Mouse (Mus musculus): ENCODE results near the gene Smad1. TPM values are rescaled to one million over a fixed set of nuclear protein-coding genes. Genes with fewer than 3 reads are reported as not detected.

Smad1 gene
- total RNA-seq, 2 experiments from 2014 or later: 48.6 to 54.4 TPM

GRCm38 (mm10) chr8:79360774-79361527 is 38.4 kb downstream of the Smad1 start:
- no peak for DNase-seq (ENCODE audit: low spot score in 2 of 2)

GRCm38 (mm10) chr8:79360302-79360701 is 39.0 kb downstream of the Smad1 start:
- no peak for DNase-seq (ENCODE audit: low spot score in 2 of 2)

- no peak for DNase-seq (ENCODE audit: low spot score in 2 of 2)
These were observed 43.4 kb downstream of the Smad1 start for GRCm38 (mm10) chr8:79355721-79356434.

- no peak for DNase-seq (ENCODE audit: low spot score in 2 of 2)
These were observed 45.3 kb downstream of the Smad1 start for GRCm38 (mm10) chr8:79354009-79354408.

GRCm38 (mm10) chr8:79351916-79352315 is 47.4 kb downstream of the Smad1 start:
- no peak for DNase-seq (ENCODE audit: low spot score in 2 of 2)

- no peak for DNase-seq (ENCODE audit: low spot score in 2 of 2)
These were observed 48.5 kb downstream of the Smad1 start for GRCm38 (mm10) chr8:79350805-79351204.

GRCm38 (mm10) chr8:79350094-79350593 is 49.2 kb downstream of the Smad1 start:
- no peak for DNase-seq (ENCODE audit: low spot score in 2 of 2)

- DNase-seq (ENCODE audit: low spot score in 2 of 2): no peak
These were observed 52.9 kb downstream of the Smad1 start for GRCm38 (mm10) chr8:79346414-79346813.

- DNase-seq (ENCODE audit: low spot score in 2 of 2): no peak
These were observed 53.5 kb downstream of the Smad1 start for GRCm38 (mm10) chr8:79345856-79346255.

GRCm38 (mm10) chr8:79341236-79341635 is 58.1 kb downstream of the Smad1 start:
- DNase-seq (ENCODE audit: low spot score in 2 of 2): no peak

GRCm38 (mm10) chr8:79339555-79339954 is 59.8 kb downstream of the Smad1 start:
- DNase-seq (ENCODE audit: low spot score in 2 of 2): no peak

GRCm38 (mm10) chr8:79338619-79339018 is 60.7 kb downstream of the Smad1 start:
- no peak for DNase-seq (ENCODE audit: low spot score in 2 of 2)

GRCm38 (mm10) chr8:79332109-79332900 is 67.0 kb downstream of the Smad1 start:
- no peak for DNase-seq (ENCODE audit: low spot score in 2 of 2)

- no peak for DNase-seq (ENCODE audit: low spot score in 2 of 2)
These were observed 67.7 kb downstream of the Smad1 start for GRCm38 (mm10) chr8:79331571-79331970.

- no peak for DNase-seq (ENCODE audit: low spot score in 2 of 2)
These were observed 68.3 kb downstream of the Smad1 start for GRCm38 (mm10) chr8:79331017-79331416.

- DNase-seq (ENCODE audit: low spot score in 2 of 2): no peak
These were observed 69.6 kb downstream of the Smad1 start for GRCm38 (mm10) chr8:79329735-79330134.

- DNase-seq (ENCODE audit: low spot score in 2 of 2): no peak
These were observed 70.1 kb downstream of the Smad1 start for GRCm38 (mm10) chr8:79329182-79329581.

GRCm38 (mm10) chr8:79325510-79325909 is 73.8 kb downstream of the Smad1 start:
- DNase-seq (ENCODE audit: low spot score in 2 of 2): no peak

- no peak for DNase-seq (ENCODE audit: low spot score in 2 of 2)
These were observed 74.4 kb downstream of the Smad1 start for GRCm38 (mm10) chr8:79324928-79325327.

GRCm38 (mm10) chr8:79324036-79324435 is 75.3 kb downstream of the Smad1 start:
- DNase-seq (ENCODE audit: low spot score in 2 of 2): no peak

GRCm38 (mm10) chr8:79323121-79323520 is 76.2 kb downstream of the Smad1 start:
- DNase-seq (ENCODE audit: low spot score in 2 of 2): no peak

GRCm38 (mm10) chr8:79310801-79311200 is 88.5 kb downstream of the Smad1 start:
- DNase-seq (ENCODE audit: low spot score in 2 of 2): no peak
